Mouse (Mus musculus) spleen, adult 2 months (tissue): ENCODE data around the gene Wif1. TPM values are rescaled to one million over a fixed set of nuclear protein-coding genes. Genes with fewer than 3 reads are reported as not detected.
A peak's percentile ranks its signal among the peaks of the same experiment; 100 is the strongest.

ENCODE experiments used
- DNase-seq, 2 experiments: peaks; one replicate each; pipeline versions ENCODE4 v3.0.0 to v3.0.0-alpha.2; 2012 to 2021; ENCODE audit warnings: low spot score in 2 of 2, low read depth in 1 of 2
- H3K27ac ChIP-seq: fragments of 200-500 bp; 2 replicates; pipeline ENCODE4 v1.5.1; 2012; ENCODE audit warnings: low read length, inconsistent platforms; ENCODE audit not compliant: insufficient read depth
- H3K27me3 ChIP-seq: fragments of 200-500 bp; 2 replicates; pipeline ENCODE4 v1.6.1; 2012; ENCODE audit warnings: mild to moderate bottlenecking, moderate library complexity, low read length, inconsistent platforms; ENCODE audit not compliant: control insufficient read depth, insufficient read depth
- H3K36me3 ChIP-seq: fragments of 200-500 bp; 2 replicates; pipeline ENCODE4 v1.6.1; 2012; ENCODE audit warnings: mild to moderate bottlenecking, low read length, inconsistent platforms; ENCODE audit not compliant: control insufficient read depth, insufficient read depth
- H3K4me1 ChIP-seq: fragments of 200-500 bp; 2 replicates; pipeline ENCODE4 v1.6.1; 2011; ENCODE audit warnings: inconsistent platforms; ENCODE audit not compliant: control insufficient read depth, insufficient read depth, insufficient read length
- H3K4me3 ChIP-seq: fragments of 200-500 bp; 2 replicates; pipeline ENCODE4 v1.5.1; 2011; ENCODE audit warnings: mild to moderate bottlenecking, inconsistent platforms; ENCODE audit not compliant: insufficient read depth, insufficient read length; ENCODE audit errors: extremely low read depth
- CTCF ChIP-seq: fragments of 200-500 bp; IDR thresholded peaks from 2 replicates; pipeline ENCODE4 v1.5.1; 2011; ENCODE audit warnings: mild to moderate bottlenecking, inconsistent platforms; ENCODE audit not compliant: insufficient read depth, insufficient read length, insufficient replicate concordance; ENCODE audit errors: extremely low read depth
- POLR2A ChIP-seq: fragments of 200-500 bp; IDR thresholded peaks from 2 replicates; pipeline ENCODE4 v1.6.1; 2011; ENCODE audit warnings: low read depth, low read length, inconsistent platforms
- WGBS: fragments of 180-500 bp; shearing (Covaris S2); methylation state at CpG from one replicate; pipeline ENCODE4 v1.1.7; 2018; 5-methylcytosine and 5-hydroxymethylcytosine counted together
- polyA plus RNA-seq: library from polyadenylated mRNA; depleted of rRNA; stranded (reverse); fragments of >200 nt; gene quantifications from 2 replicates; pipeline ENCODE4 v1.2.3, GENCODE M21; 2012

Wif1 gene
- polyA plus RNA-seq, 1 experiment: not detected

DNA sequence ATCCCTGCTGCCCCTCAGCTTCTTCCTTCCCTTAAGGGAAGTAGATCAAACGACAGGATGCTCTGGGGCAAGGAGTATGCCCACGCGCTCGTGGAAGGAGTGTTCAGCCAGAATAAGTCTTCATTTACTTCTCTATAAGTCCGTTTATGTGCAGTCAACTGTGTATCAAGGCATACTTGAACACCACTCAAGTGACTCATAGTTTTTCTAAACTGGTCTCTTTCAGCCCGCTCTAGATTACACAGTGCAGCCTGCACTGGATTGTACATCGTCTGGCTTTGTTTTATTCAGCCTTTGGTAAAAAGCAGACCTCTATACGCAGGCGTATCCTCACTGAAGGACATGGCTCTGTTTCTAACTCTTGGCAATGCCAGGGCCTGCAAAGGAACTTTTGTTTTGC, 46.7 kb downstream of the Wif1 start:
- no peaks in the 10 kb centered on the region for H3K36me3 ChIP-seq
- no peaks in the 10 kb centered on the region for H3K4me1 ChIP-seq
- 75% methylated on average over 9 of the region's 9 CpGs for WGBS
- H3K27ac ChIP-seq: no peak overlapping the region
- TF ChIP-seq POLR2A (no peak), CTCF (no peak)
- no peaks in the 10 kb centered on the region for H3K27me3 ChIP-seq
- H3K4me3 ChIP-seq: no peak overlapping the region
- no peak for DNase-seq

DNA sequence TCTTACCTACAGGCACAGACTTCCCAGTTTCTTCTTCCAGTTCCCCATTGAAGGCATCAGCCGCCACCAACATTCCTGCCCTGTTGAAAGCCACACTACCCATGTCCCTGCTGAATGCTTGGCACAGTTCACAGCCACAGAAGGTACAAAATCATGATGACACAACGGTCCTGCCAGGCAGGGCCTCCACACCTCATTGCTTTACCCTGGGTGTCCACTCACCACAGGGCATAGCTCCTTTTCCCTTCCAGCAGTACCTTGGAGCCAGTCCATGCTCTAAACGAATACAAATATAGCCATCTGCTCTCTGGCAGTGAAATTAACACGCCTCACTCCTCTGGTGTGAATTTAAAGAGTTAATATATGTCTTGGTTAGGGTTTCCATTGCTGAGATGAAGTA, 49.1 kb downstream of the Wif1 start:
- no peak overlapping the region for H3K27ac ChIP-seq
- no peak for DNase-seq
- no peaks in the 10 kb centered on the region for H3K27me3 ChIP-seq
- 82% methylated on average over 4 of the region's 4 CpGs for WGBS
- H3K36me3 ChIP-seq: no peaks in the 10 kb centered on the region
- TF ChIP-seq CTCF (no peak), POLR2A (no peak)
- H3K4me1 ChIP-seq: no peaks in the 10 kb centered on the region
- no peak overlapping the region for H3K4me3 ChIP-seq

DNA sequence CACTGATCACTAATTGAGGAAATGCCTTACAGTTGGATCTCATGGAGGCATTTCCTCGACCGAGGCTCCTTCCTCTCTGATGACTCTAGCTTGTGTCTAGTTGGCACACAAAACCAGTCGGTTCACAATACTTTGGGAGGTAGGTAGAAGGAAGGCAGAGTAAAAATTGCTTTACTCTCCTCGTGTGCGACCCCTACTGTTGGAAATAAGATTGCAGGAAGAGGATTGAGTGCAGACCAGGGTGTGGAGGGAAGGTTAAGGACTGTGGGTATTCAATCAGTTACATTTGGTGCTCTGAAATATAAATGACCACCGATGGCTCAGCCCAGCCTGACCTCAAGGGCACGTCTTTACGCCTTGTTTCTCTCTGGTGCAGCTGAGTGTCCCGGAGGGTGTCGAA, 49.8 kb downstream of the Wif1 start:
- no peaks in the 10 kb centered on the region for H3K27me3 ChIP-seq
- DNase-seq: no peak
- no peak overlapping the region for H3K27ac ChIP-seq
- no peak overlapping the region for H3K4me3 ChIP-seq
- H3K36me3 ChIP-seq: no peaks in the 10 kb centered on the region
- TF ChIP-seq POLR2A: no peak
- no peak for TF ChIP-seq CTCF
- 64% methylated on average over 10 of the region's 10 CpGs for WGBS
- no peaks in the 10 kb centered on the region for H3K4me1 ChIP-seq

DNA sequence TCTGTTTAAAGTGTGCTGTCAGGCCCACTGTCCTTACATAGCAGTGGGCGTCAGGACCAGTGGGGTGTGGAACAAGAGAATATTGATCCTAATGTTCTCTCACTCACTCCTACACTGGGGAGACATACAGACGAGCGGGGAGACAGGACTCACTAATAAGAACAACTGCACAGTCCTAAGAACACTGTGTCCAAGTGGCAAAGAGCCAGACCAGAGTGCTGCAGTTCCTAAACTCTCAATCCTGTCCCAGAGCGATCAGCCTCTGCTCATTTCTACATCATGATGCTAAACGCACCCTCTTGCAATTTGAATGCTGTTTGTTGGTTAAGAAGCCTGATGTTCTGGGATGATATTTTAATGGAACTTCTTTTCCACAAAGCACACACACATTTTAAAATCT, 54.9 kb downstream of the Wif1 start:
- H3K4me1 ChIP-seq: peaks cover 5% of the 10 kb centered on the region; the same call in 1 of the 2 replicates
- no peak for DNase-seq
- no peaks in the 10 kb centered on the region for H3K36me3 ChIP-seq
- H3K27ac ChIP-seq: no peak overlapping the region
- no peaks in the 10 kb centered on the region for H3K27me3 ChIP-seq
- H3K4me3 ChIP-seq: no peak overlapping the region
- WGBS: 82% methylated on average over 5 of the region's 5 CpGs
- no peak for TF ChIP-seq CTCF
- TF ChIP-seq POLR2A: no peak

DNA sequence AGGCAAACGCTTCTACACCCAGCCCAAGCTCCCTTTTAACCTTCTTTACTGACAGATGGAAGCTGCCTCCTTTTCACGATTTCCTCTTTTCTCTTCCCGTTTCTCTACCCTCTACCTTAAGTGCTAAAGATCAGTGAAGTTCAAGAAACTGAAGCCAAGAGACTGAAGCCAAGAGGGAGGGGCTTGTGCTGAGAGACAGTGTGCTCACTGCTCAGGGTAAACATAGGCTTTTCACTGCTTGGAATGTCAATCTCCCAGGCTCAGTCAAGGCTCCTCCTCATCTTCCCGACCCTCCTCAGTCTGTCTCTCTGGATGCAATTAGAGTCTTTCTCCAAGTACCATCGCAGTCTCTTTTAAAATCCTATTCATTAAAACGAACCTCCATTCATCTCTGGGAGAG, 55.6 kb downstream of the Wif1 start:
- Histone ChIP-seq H3K36me3 (no peaks in the 10 kb centered on the region), H3K27me3 (no peaks in the 10 kb centered on the region), H3K27ac (no peak overlapping the region), H3K4me1 (peaks cover 5% of the 10 kb centered on the region; the same call in 1 of the 2 replicates), H3K4me3 (peak overlapping the region; percentile 17; the same call in 1 of the 2 replicates)
- WGBS: 5% methylated on average over 6 of the region's 6 CpGs
- TF ChIP-seq CTCF (no peak), POLR2A (no peak)
- DNase-seq: no peak

DNA sequence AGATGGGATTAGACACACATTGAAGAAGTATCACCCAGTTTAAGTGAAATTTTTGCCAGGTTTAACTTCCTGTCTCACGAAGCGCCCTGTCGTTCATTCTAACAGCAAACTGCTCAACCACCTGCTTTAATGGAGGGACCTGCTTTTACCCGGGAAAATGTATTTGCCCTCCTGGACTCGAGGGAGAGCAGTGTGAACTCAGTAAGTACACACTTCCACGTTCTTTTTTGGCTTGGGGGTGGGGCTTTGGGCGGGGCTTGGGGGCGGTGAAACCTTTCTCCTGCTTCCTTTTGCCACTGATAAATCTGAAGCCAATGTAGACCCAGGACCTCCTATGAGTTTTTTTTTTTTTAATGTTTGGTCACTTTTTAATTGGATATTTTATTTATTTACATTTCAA, 56.2 kb downstream of the Wif1 start:
- no peaks in the 10 kb centered on the region for H3K27me3 ChIP-seq
- no peak for DNase-seq
- 11% methylated on average over 8 of the region's 8 CpGs for WGBS

DNA sequence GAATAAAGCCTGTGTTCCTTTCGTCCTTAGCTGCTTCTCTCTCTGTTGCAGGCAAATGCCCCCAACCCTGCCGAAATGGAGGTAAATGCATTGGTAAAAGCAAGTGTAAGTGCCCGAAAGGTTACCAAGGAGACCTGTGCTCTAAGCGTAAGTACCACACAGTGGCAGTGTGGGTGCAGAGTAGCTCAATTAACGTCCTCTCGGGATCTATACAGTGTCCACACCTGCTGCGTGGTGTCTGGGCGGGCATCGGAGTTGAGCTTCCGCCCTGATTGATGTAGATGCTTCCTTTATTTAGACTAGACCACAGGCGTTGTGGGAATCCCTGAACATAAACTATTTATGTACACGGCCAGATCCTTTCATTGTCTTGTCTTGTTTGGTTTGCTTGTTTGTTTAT, 62.2 kb downstream of the Wif1 start:
- Histone ChIP-seq H3K4me1 (no peaks in the 10 kb centered on the region), H3K36me3 (no peaks in the 10 kb centered on the region), H3K27ac (no peak overlapping the region), H3K27me3 (no peaks in the 10 kb centered on the region; the same call in 1 of the 2 replicates), H3K4me3 (no peak overlapping the region)
- TF ChIP-seq CTCF (no peak), POLR2A (no peak)
- no peak for DNase-seq
- WGBS: 65% methylated on average over 12 of the region's 12 CpGs

More for the DNA sequence above, 56.2 kb downstream of the Wif1 start:
- H3K27ac ChIP-seq: no peak overlapping the region
- TF ChIP-seq CTCF (no peak), POLR2A (no peak)
- peaks cover 5% of the 10 kb centered on the region; the same call in 1 of the 2 replicates for H3K4me1 ChIP-seq
- no peak overlapping the region for H3K4me3 ChIP-seq
- H3K36me3 ChIP-seq: no peaks in the 10 kb centered on the region
